Mouse (Mus musculus) bone marrow macrophage, adult 2 months (primary cell): ENCODE results near the gene Bbs9.

Experiments
- CTCF ChIP-seq: IDR thresholded peaks from 2 replicates; pipeline ENCODE4 v1.5.1; 2012; ENCODE audit warnings: low read depth, mild to moderate bottlenecking, low read length, moderate library complexity
- POLR2A ChIP-seq: IDR thresholded peaks from 2 replicates; pipeline ENCODE4 v1.6.1; 2012; ENCODE audit warnings: mild to moderate bottlenecking, low read depth, low read length, borderline replicate concordance

DNA sequence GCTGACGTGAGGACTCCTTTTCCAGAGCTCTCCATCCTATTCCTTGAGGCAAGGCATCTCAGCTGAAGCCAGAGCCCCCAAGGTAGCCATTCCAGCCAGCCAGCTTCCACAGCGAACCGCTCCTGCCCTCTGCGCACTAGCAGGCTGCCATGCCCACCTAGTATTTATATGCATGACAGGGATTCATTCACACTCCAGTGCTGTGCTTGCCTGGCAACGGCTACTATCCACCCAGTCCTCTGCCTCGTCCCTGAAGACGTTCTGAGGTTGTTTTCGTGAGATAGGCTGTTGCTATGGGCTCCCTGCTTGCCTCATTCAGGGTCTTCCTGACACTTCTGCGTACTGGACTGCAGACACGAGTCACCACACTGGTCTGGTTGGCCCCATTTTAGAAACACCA is 22.8 kb upstream of the Bbs9 start:
- TF ChIP-seq CTCF (no peak), POLR2A (no peak)
